Mouse (Mus musculus): ENCODE measurements around the gene Gga1. TPM values are rescaled to one million over a fixed set of nuclear protein-coding genes. Genes with fewer than 3 reads are reported as not detected.
A peak's percentile ranks its signal among the peaks of the same experiment; 100 is the strongest.

Gene Gga1
- total RNA-seq (2015) (27.8 and 28.9 TPM in 2 replicates), total RNA-seq (2017) (15.4 and 20.1 TPM in 2 replicates)

GRCm38 (mm10) chr15:78876991-78877809, at the start of gene Gga1:
Gga1 (plus strand) TSS chr15:78877190.
- ATAC-seq (replicated peaks; ENCODE audit: poor library complexity), result peak; percentile 62

DNA sequence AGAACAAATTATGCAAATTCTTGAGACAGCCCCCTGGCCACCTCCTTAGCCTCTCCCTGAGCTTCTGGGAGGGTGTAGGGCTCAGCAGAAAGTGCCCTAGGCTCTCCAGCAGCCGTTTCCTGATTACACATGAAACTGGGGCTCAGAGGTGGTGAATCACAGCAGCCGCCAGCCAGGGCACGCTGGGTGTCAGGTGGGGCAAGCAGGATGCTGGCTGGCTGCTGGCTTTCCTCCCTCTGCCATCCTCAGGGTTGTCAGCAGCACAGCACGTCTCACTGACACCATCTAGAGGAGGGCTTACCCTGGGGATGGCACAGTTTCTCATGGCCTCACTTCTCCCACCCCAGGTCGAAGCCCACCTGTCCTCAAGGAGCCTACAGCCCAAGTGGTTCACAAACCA, 48.7 kb upstream of the Gga1 start:
- no peak for ATAC-seq (replicated peaks; ENCODE audit: poor library complexity)

DNA sequence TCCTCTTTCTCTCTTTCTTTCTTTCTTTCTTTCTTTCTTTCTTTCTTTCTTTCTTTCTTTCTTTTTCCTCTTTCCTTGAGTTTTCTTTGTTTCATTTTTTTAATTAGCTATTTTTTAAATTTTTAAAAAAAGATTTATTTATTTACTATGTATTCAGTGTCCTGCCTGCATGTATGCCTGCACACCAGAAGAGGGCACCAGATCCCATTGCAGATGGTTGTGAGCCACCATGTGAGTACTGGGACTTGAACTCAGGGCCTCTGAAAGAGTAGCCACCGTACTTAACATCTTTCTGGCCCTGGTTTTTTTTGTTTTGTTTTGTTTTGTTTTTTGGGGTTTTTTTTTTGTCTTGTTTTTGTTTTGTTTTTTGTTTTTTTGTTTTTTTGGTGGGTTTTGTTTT, 47.4 kb upstream of the Gga1 start:
- ATAC-seq (replicated peaks; ENCODE audit: poor library complexity), result no peak

DNA sequence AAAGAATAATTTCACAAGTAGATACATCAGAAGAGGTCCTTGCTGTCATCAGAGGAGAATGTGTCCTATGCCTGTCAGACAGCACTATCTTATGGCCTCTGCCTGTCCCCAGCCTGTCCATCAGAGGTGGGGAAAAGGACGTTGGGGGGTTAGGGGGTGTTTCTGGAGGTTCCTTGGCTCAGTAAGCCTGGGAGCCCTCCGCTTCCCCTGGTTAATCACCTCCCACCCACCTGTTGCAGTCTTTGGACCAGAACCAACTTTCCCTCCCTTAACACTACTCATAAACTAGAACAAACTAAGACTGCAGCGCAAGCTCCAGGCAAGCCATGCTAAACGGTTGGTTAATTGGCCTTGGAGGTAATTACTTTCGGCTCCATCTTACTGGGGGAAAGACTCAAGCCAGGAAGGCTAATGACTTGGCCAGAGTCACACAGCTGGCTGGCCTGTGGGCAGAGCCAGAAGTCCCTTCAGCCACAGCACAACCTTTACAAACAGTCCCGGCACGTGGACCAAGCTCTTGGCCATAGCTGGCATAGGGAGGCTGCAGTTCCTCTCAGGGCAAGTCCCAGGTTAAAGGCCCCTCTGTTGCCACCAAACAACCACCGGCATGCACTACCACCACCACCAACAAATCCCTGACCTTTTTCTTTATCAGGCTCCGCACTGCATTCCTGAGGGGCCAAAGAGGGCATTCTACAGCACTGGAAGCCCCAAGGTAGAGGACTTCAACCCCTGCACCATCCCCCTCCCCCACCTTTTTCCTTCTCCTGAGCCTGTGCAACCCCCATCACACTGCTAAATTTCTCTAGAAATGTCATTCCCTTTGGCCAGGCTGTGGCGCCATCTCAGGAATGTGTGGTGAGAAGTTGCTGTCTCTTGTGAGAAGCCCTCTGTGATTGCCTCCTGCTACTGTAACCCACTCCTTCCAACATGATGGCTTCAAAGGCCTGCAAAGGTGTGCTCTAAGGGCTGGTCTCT, 46.0 kb upstream of the Gga1 start:
- ATAC-seq (replicated peaks; ENCODE audit: poor library complexity), result no peak

DNA sequence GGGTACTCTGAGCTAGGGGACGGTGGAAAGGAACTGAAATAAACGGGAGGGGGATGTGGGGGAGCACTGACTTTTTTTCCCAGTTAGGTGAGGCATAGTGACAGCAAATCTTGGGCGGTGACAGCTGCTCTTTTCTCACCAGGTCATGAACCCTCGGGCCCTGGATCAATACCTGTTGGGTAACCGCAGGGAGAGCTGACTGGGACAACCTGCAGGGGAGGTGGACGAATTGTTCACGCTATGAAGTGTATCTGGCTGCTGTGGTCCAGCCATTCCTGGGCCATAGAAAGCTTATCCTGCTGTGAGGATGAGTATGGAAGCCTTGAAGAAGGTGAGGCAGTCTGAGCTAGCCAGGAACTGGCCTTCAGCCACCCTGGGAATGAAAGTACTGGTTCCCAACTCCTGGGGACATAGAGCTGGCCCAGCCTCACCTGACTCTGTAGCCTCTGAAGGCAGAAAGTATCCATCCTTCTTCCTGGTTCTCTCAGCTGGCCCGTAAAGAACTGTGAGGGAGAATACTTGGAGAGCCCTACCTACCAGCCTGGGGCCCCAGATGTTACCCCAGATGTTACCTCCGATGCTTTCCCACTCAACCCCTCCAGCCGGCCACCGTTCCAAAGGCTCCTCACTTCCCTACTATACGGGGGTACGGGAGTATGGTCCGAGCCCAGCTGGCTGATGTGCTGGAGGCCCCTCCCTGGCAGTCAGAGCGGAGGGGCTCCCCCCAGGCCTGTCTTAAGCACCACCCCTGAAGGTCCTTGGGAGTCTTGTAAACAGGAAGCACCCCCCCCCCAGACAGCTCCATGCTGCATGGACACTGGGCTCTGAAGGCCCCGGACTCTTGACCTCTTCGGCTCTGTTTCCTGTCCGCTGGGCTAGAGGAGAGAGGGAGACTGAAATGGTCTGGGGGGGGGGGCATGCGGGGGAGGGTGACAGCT, 45.0 kb upstream of the Gga1 start:
- ATAC-seq (replicated peaks; ENCODE audit: poor library complexity), result no peak

- ATAC-seq (replicated peaks; ENCODE audit: poor library complexity), result no peak
These were observed 44.3 kb upstream of the Gga1 start for GRCm38 (mm10) chr15:78832701-78833123.

- peak; percentile 54 for ATAC-seq (replicated peaks; ENCODE audit: poor library complexity)
These were observed 43.4 kb upstream of the Gga1 start for GRCm38 (mm10) chr15:78833582-78833981.

GRCm38 (mm10) chr15:78834233-78835005, 42.6 kb upstream of the Gga1 start:
- no peak for ATAC-seq (replicated peaks; ENCODE audit: poor library complexity)

GRCm38 (mm10) chr15:78835200-78836085, 41.5 kb upstream of the Gga1 start:
- peak; percentile 96 for ATAC-seq (replicated peaks; ENCODE audit: poor library complexity)

DNA sequence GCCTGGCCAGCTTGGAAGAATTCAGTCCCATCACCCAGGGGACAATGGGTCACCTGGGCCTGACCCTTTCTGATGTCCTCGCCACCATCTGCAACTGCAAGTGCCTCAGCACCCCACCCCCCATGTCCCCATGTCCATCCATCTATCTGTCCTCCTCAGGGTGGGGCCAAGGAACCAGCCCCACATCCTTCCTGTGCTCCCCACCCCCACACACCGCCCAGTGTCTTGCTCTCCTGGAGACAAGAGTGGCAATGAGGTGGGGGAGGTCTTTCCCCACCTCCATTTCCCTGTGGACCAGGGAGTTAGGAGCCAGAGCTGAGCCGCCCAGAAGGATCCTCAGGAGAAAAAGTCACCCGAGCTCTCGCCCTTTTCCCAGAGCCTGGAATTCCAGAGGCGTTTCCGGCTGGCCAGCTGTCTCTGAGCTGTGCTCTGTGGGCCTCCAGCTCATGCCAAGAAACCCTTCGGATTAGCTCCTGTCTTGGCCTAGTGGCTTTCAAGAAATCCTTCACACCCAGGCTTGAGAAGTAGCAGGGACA, 40.8 kb upstream of the Gga1 start:
- no peak for ATAC-seq (replicated peaks; ENCODE audit: poor library complexity)

DNA sequence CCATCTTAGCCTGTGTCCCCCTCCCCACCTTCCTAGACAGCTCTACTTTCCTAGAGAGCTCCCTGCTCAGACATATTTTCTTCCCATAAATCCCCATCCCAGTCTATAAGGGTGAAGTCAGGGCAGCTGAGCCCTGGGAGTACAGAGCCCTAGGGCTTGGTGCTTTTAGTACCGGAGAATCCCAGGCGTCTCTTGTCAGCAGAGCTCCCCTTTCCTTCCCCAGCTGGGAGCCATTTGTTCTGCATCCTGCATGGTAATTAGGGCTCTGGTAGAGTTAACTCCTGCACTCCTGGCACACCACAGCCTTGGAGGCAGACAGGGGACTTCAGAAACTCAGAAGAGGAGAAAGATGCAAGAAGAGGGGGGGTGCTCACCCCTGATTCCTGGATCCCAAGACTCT, 37.2 kb upstream of the Gga1 start:
- ATAC-seq (replicated peaks; ENCODE audit: poor library complexity), result no peak

DNA sequence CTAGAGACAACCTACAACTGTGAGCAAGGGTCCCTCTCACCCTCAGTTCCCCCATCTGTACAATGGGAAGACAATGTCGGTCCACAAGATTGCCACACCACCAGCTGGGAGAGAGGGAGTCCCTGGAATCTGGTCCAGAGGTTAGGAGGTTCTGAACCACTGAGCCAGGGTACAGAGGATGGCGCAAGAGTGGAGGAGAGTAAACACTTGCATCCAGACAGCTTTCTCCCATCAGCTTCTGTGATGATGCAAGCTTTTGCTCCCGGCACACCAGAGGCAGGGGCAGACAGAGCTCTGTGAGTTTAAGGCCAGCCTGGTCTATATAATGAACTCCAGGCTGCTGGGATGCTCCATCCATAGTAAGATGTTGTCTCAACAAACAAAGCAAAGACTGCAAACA, 36.7 kb upstream of the Gga1 start:
- no peak for ATAC-seq (replicated peaks; ENCODE audit: poor library complexity)

GRCm38 (mm10) chr15:78840751-78841150, 36.2 kb upstream of the Gga1 start:
- no peak for ATAC-seq (replicated peaks; ENCODE audit: poor library complexity)

DNA sequence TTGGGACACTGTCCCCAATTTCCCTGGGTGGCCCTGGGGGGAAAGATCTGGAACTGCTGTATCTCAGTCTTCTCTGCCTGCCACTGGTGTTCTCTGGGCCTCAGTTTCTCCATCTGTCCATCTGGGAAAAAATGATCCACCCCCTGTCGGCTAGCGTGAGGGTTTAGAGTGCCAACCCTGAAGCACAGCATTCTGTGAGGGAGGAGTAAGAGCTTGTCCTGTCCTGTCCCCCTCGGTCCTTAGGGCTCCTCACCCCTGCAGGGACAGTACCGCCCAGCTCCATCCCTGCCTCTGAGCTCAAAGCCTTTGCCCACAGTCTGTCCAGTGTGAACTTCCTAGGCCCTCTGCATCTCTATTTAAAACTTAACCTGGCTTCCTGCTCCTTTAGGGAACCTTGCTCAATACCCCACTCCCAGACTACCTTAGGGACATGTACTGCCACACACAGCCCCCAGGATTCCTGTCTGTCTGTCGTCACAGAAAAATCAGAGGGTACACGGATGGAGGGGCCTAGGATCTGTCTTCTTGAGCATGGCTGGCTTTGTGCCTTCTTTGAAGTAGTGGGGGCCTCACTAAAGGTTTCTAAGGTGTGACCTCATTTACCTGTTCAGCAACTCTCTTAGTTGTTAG, 35.7 kb upstream of the Gga1 start:
- no peak for ATAC-seq (replicated peaks; ENCODE audit: poor library complexity)

- ATAC-seq (replicated peaks; ENCODE audit: poor library complexity), result no peak
These were observed 34.4 kb upstream of the Gga1 start, which contains the start of gene Cdc42ep1 for GRCm38 (mm10) chr15:78842371-78843163. Cdc42ep1 (plus strand) TSS chr15:78842624.

GRCm38 (mm10) chr15:78843581-78844469, 33.2 kb upstream of the Gga1 start:
- ATAC-seq (replicated peaks; ENCODE audit: poor library complexity), result peak; percentile 57

Measured in megakaryocyte progenitor cell, adult 5-6 weeks (primary cell).